Mouse (Mus musculus) induced T-regulatory cell, adult 2 months (primary cell): ENCODE results near the gene Cdc25b.

Source experiments
- DNase-seq: peaks from one replicate; pipeline ENCODE4 v3.0.0-alpha.2; 2012; ENCODE audit warnings: low read depth

Cdc25b gene

GRCm38 (mm10) chr2:131159938-131160581 lies 26.7 kb upstream of the Cdc25b start, which contains the start of gene 1700037H04Rik:
Gene 1700037H04Rik (minus strand): TSS chr2:131160081.
- peak; percentile 100 for DNase-seq

DNA sequence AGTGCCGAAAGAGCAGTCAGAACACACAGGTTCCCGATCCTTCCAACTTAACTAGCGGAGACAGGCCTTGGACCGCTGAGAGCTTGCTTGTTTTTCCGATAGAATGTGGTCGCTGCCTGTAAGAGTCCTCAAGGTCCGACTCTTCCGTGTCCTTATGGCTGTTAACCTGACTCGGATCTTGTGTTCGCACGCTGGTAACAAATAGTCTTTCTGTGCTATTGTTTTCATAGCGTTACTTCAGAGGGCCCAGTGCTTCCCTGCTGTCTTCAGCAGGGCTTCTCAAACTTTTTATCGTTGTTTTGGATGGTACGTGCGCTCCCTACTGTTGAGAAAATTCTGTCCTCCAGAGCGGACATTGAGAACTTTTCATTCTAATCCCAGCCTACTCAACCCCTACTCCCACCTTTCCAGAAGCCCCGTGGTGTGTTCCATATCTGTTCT lies 26.1 kb upstream of the Cdc25b start:
- DNase-seq: no peak

DNA sequence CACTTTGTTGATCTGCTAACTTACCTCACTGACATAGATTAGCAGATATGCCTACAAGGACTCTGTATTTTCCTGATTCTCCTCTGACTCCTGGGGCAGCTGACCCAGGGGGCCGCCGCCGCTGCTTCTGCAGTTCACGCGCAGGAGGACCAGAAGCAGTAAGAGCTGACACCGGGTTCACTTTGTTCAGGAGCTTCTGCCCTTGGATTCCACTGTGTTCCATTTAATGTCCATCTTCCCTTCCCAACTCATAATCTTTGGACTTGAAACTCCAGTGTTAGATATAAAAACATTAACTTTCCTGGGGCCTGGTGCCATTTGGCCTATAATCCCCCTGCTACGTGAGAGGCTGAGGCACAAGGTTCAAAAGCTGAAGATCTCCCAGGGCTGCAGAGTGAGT lies 22.8 kb upstream of the Cdc25b start:
- no peak for DNase-seq

DNA sequence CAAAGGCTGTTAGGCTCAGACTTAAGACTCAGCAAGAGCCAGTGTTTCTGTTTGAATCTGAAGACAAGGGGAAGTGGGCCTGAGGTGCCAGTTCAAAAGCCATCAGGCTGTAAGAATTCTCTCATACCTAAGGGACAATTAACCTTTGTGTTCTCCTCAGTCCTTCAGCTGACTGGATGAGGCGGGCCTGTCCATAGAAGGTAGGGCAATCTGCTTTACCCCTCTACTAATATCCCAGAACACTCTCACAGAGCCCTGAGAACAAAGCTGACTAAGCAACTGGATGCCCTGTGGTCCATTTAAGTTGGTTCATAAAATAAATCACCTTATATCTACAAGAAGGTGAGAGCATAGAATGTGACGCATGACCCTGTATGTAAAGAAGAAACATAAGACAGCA lies 20.6 kb upstream of the Cdc25b start:
- DNase-seq: no peak

GRCm38 (mm10) chr2:131167984-131168383 lies 18.8 kb upstream of the Cdc25b start:
- no peak for DNase-seq

GRCm38 (mm10) chr2:131168914-131169313 lies 17.8 kb upstream of the Cdc25b start:
- DNase-seq: no peak

DNA sequence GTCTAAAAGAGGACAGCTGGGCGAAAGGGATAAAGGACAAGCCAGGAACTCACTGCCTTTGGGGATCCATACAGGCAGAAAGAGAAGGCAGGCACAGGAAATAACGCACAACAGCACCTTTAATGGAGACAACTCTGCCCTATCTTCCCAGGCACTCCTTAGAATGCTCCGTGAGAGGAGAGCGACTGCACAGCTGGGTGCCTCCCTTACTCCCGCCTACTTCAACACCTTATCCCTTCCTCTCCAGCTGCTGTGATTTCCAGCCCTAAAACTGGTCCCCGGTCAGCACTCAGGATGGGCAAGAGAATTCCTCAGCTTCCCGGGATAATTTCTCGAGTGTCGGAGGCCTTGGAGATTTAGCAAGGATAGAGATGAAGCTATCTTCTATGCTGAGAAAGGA lies 15.8 kb upstream of the Cdc25b start:
- no peak for DNase-seq

- DNase-seq: peak; percentile 56
Observed at GRCm38 (mm10) chr2:131171401-131172104, 15.2 kb upstream of the Cdc25b start.

- DNase-seq: no peak
Observed at GRCm38 (mm10) chr2:131172322-131172721, 14.4 kb upstream of the Cdc25b start.

DNA sequence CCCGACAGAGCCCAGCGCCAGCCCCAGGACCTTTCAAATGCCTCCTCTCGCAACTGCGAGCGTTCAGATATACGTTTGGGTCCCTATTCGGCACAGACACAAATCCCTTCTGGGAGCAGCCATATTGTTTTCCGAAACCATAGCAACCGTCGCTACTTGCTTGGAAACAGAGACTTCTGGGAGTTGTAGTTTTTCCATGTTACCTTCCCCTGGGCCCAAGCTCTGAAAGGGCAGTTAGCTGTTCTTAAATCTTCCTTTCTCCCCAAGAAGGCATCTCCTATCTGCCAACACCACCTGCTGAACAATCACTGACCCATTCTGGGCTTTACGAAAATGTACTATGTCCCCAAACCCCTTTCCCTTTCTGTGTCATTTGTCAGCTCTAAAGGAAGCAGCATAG lies 12.0 kb upstream of the Cdc25b start:
- DNase-seq: peak; percentile 91

DNA sequence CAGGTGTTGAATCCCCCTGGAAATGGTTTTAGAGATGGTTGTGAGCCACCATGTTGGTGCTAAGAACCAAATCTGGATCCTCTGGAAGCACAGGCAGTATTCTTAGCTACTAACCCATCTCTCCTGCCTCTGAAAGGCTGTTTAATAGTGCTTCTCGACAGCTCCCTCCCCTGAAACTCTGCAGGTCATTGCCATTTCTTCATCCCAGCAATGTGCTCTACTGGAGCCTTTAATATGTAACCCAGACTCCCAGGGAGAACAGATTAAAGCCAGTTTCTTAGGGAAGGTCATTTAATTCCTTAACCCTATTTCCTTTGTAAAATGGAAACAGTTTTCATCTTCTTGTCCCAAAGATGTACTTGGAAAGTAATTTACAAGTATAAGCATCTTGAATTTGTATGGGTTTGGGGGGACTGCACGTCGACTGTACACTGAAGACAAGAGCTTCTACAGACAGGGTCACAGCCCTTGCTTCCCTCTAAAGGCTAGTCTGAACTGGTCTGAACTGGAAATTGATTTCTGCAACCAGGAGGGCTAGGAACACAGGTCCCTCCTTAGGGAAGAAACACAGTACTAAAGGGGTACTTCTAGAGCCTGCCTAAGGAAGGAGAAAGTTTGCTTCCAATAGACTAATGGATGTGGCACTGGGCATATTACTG lies 11.3 kb upstream of the Cdc25b start:
- no peak for DNase-seq

DNA sequence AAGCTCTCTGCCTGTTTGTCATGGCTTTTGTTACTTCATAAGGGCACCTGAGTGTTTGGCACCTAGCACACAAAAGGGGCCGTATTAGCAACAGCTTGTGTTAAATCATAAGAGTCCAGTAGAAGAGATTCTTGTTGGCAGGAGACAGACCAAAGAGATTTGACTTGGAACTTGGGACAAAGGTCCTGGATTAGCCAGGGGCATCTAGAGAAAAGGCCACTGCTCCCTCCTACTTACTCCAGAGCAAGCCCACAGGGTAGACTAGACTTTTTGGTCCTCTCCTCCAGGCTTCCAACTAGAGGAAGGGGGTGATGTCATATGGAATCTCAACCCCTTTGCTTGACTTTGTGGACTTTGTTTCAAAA lies 10.8 kb upstream of the Cdc25b start:
- DNase-seq: no peak

- DNase-seq: no peak
Observed at GRCm38 (mm10) chr2:131176491-131176890, 10.3 kb upstream of the Cdc25b start.

- no peak for DNase-seq
Observed at GRCm38 (mm10) chr2:131177932-131178331, 8.8 kb upstream of the Cdc25b start.

DNA sequence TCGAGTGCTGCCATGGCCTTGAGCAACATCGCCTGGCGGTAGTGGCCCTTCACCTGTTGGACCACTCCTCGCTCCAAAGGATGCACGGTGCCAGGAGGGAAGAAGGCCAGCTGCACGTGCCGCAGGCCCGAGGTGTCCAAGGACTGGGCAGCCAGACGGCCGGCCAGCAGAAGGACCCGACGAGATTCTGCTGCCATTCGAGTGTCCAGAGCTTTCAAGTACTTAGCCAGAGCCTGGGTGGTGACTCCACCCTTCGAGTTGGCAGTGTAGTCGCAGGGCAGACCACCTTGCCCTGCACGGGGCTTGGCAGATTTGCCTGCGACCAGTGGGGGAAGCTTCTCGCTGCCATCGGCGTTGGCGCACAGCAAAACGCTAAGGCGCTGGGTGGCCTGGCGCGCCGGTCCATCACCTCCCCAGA lies 7.9 kb upstream of the Cdc25b start:
- DNase-seq: no peak

- peak; percentile 72 for DNase-seq
Observed at GRCm38 (mm10) chr2:131179246-131179886, 7.4 kb upstream of the Cdc25b start.

DNA sequence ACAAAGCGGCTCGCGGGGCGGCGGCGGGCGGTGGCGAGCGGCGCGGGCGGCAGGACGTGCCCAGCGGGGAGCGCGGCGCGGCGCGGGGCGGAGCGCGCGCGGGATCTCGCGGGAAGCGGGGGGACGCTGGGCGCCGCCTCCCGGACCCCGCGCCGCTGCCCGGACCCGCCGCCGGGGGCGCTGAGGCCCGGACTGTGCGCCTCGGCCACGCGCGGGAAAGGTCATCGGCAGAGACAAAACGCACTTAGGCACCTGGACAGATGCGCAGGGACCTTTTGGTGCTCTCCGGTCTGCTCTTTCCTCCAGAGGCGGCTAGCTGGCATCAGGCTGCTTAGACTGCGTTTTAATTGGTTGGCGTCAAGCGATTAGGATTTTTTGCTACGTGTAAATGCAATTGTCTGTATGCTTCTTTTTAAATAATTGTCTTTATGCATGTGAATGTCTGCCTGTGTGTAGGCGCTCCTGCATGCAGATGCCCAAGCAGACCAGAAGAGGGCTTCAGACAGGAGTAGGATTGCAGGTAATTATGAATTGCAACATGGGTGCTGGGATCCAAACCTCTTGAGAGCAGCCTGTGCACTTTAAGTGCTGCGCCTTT lies 6.7 kb upstream of the Cdc25b start, which contains the start of gene Cenpb:
TSS of gene Cenpb (minus strand) at position 78 of the 598 bp plus-strand sequence.
- peak; percentile 86 for DNase-seq

GRCm38 (mm10) chr2:131186343-131186742 lies 406 bp upstream of the Cdc25b start:
- no peak for DNase-seq

GRCm38 (mm10) chr2:131187602-131187922 lies 813 bp downstream of the Cdc25b start:
- DNase-seq: no peak

- peak; percentile 79 for DNase-seq
Observed at GRCm38 (mm10) chr2:131188311-131188710, 1.6 kb downstream of the Cdc25b start.

DNA sequence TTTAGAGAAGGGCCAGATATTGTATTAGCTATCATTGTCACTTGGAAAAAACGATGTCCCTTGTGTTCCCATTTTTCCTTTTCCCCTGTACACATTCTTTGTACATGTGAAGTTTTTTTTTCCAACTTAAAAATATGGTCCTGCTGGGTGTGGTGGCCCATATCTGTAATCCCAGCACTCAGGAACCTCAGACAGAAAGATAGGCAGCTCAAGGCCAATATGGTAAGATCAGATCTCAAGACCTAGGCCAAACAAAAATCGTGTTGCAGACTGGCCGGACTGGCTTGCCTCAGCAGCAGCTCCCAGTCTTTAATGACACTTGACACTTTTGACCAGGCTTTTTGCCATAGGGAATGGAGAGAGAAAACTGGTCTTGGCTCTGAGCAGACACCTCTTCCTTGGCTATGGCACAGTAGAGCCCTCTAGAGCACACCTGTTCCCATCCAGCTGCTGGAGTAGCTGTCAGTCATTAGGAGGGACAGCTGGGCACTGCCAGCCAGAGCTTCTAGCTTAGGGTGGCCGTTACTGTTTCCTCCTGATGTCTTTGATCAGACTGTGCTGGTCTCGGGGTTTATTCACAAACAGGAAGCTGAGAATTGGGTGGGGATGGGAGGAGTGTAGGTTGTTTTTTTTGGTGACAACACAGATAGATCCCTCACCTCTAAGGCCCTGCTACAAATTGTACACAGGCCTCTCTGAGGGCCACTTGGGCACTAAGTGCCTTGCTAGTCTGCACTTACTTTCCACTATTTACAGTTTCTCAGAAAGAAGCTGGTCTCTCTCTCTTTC lies 3.0 kb downstream of the Cdc25b start:
- peak; percentile 76 for DNase-seq
